Mouse (Mus musculus) gastrocnemius, adult 8-10 months (tissue): ENCODE results near the gene 1500011B03Rik. TPM values are rescaled to one million over a fixed set of nuclear protein-coding genes. Genes with fewer than 3 reads are reported as not detected.

Source experiments
- DNase-seq, 2 experiments: peaks; one replicate each; pipeline ENCODE4 v3.0.0; 2022; ENCODE audit warnings: low spot score in 2 of 2
- total RNA-seq, 4 experiments: library from RNA; stranded (reverse); gene quantifications; 2 replicates each; pipeline ENCODE4 v1.2.4; 2022

1500011B03Rik gene
- total RNA-seq, 4 experiments from 2014 or later, result 2.1 to 6.2 (median 3.1) TPM

DNA sequence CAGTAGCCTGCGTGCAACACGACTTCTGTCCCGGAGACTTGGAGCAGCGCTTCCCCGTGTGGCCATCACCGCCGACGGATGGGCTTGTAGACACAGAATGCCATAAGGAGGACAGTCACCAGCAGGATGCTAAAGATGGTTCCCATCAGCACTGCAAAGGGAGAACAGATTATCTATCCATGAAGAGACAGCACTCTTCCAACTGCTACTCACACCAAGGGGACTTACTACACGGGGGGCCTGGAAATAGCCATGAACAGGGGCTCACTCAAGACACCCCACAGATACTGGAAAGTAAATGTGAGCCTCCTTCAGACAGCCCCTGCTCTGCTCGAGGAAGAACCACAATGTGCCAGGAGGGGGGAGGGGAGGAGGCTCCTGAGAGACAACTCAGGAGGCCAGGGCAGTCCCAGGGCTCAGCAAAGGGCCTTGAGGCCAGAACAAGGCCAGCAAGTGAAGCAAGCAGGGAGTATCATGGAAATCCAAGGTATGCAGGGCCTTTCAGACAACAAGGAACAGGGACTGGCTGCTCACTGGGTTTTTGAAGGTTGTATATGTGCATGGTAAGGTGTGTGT lies 14.0 kb downstream of the 1500011B03Rik start:
- DNase-seq, result no peak

DNA sequence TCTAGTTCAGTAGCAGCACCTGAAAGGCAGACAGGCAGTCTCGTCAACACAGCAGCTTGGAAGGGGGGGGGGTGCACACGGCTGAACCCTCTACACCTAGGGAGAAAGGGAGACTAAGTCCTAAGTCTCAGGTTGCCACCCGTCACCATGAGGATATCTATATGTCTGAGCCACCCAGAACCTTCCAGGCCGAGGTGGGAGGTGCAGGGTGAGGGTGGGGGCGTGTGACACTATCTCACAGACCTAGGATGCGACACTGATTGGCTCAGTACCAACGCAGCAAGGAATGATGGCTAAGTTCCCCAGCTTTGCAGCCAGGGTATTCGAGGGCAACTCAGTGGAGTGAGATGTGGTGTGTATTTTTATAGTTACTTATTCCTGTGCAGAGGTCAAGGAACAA lies 14.9 kb downstream of the 1500011B03Rik start:
- no peak for DNase-seq

DNA sequence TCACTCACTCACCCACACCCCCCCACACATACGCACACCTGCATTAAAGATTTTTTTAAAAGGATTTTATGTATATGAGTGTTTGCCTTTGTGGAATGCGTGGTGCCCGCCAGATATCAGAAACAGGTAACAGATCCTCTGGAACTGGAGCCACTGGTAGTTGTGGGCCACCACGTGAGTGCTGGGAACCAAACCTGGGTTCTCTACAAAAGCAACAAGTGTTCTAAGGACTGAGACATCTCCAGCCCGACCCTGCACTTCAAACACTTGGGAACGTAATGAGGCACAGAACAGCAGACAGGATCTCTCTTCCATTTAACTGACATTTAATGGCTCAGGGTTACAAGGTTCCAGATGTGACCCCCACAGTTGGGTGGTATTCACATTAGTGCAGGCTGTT lies 15.4 kb downstream of the 1500011B03Rik start:
- DNase-seq, result no peak

DNA sequence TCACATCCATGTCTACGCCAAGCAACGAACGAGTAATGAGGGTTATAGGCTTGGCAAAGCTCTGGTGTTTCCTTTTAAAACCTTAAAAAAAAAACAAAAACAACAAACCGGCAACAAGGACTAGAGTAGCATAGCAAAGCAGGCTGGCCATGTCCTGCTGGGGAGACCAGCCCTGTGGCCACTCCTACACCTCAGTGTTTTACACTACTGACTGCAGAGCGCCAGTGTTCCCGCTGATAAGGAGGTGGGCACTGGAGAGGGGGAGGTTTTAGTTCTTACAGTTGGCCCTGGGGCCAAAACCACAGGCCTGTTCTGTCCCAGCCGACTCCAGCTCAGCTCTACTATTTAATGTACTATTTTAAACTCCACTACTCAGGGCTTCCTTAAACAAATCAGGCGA lies 15.8 kb downstream of the 1500011B03Rik start:
- no peak for DNase-seq

DNA sequence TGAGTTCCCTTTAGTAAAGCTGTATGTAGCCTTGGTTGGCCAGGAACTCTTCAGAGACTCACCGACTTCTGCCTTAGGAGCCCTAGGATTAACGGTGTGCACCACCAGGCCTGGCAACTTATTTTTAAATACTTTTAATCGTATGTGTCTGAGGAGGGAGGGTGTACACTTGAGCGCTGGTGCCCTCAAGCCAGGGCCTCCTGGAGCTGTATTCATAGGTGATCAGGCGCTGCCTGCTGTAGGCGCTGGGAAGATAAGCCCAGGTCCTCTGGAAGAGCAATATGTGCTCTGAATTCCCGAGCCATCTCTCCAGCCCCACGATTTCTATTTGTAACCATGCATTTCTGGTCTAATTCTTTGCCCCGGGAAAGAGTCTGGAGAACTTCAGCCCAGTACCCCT lies 16.2 kb downstream of the 1500011B03Rik start:
- no peak for DNase-seq

DNA sequence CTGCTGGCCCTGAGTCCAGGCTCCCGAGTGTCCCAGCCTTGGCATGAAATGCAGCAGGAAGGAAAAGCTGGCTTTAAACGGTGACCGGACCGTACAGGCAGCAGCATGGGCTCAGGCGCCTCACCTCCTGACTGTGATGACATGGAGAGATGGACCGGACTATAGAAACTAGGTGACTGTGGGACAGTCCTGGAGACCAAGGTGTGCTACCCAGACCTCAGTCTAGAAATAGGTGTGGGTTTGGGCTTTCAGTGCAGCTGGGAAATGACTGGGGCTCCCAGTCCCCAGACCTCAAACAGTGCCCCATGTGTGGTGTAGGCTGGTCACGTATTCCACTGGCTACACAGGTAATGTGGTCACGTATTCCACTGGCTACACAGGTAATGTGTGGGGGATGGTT lies 16.6 kb downstream of the 1500011B03Rik start:
- DNase-seq, result no peak

DNA sequence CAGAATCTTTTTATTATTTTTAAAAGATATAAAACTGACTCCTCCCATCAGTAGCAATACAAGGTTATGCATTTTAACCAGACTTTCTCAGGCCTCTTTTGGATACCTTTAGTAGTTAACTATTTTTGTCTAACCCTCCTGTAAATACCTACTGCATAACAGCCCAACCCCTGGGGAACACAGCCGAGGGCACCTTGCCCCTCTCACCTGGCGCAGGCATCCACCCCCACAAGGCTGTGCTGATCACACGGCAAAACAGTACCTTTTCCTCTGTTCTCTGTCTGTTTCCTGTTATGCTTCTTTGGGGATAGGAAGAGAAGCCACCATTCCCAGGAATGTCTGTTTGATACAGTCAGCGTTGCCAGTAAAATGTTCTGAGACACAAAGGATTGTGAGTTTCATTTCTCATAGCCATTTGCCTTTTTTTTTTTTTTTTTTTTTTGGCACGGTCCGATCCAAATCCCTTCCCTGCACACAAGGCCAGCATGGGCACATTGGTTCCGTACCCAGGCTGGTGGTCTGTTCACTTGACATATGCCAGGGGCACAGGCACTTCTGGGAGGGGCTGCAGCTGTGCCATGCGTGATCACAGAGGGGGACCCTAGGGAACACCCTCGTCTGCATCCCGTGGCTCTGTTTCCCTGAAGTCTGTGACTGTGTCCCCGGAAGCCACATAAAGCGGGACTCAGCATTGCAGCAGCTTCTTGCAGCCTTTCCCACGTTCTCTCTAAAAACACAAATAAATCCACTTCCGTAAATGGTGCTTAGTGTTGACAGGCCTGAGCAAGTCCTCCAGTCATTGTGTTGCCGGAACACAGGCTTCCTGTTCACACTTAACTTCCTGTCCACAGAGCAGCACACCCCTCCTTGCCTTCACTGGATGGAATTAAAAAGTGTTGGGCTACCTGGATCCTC lies 17.6 kb downstream of the 1500011B03Rik start:
- DNase-seq, result no peak

DNA sequence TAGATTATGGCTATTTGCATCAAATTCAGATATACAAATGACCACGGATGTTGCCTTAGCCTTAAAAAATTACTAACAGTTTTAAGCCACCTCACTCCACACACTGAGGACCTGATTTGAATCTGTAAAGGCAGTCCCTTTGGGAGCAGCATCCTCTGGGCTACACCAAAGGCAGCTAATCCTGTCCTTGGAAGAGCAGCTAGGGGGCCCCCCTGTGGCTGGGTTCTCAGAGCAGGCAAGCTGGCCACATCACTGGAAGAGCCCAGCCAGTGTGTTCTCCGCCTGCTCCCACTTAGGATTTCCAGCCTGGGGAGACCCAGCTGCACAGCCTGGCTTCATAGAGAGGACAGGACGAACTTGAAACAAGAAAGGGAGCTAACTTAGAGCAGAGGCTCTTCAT lies 18.3 kb downstream of the 1500011B03Rik start:
- DNase-seq, result no peak

DNA sequence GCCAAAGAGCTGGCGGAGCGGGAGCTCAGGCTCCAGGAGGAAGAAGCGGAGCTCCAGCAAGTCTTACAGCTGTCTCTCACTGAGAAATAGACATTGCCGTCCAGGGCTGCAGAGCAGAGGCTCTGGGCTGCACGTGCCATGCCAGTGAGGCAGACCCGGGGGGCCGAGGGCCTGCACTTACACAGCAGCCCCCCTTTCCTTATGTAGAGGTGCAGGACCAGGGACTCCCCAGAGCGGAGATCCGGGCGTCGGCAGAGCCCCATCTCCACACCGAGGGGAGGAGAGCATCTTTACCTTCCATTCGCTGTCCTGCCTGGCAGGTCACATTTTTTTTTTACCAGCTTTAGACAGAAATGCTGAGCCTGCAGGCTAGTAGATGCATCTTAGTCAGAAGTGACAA lies 18.9 kb downstream of the 1500011B03Rik start:
- DNase-seq, result no peak

DNA sequence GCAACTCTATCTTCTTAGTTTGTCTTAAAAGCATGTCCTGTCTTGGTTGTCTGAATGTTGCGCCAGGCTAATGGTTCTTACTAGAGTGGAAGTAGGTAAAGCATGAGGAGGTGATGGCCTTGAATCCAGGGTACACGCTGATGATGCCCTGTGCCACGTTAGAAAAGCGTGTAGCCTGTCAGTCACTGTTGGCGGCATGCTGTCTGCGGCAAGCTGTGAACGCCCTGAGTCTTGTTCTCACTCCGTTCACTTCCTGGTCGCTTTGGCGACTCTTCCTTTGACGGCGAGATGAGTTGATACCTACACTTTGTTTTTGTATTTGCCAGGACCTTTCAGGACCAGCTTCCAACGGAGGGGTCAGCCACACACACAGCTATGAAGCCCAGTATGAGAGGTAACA lies 20.0 kb downstream of the 1500011B03Rik start:
- no peak for DNase-seq

DNA sequence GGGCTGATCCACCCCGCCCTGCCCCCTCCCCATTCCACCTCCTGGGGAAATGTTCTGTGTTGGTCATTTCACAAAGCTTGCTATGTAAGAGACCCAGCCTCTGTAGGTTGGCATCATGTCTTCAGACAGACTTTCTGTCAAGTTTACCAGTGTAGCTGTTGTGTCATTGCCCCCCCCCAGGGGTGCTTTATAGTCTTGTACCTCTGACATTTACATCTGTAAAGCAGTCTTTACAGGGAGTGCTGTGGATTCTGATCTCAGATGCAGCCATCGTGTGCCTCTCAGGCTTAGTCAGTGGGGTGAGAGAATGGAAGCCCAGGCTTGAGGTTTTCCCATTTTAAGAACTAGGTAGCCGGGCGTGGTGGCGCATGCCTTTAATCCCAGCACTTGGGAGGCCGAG lies 21.4 kb downstream of the 1500011B03Rik start:
- no peak for DNase-seq

DNA sequence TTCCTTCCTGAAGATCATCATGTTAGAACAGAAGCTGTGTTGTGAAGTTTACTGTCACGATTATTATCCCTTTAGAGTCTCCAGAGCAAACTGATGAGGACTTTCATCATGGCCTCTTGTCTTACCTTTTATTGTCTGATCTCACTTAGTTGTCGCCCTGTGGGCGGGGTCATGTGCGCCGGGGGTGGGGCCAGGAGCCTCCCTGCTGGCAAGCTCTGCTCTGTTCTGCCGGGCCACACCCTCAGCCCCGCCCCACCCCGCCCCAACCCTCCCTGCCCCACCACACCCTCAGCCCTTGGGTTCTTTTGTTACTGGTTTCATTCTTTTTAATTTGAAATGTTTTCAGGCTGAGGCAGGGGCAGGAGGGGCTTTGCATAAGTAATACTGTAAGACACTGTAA lies 22.2 kb downstream of the 1500011B03Rik start:
- no peak for DNase-seq

DNA sequence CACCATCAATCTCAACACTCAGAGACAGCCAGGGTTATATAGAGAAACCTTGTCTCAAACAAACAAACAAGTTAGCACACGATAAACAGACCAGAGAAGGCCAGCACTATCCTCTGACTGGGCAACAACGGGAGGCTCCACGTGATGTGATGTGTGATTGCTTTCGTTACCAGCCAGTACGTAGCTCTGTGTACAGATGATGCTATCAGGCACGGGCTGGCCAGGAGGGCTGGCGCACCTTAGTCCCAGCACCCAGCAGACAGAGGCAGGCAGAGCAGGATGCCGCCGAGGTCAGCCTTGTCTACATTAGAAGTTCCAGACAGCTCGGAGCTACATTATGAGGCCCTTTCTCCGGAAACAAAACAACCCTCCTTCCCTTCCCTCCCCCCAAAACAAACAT lies 23.4 kb downstream of the 1500011B03Rik start:
- no peak for DNase-seq

DNA sequence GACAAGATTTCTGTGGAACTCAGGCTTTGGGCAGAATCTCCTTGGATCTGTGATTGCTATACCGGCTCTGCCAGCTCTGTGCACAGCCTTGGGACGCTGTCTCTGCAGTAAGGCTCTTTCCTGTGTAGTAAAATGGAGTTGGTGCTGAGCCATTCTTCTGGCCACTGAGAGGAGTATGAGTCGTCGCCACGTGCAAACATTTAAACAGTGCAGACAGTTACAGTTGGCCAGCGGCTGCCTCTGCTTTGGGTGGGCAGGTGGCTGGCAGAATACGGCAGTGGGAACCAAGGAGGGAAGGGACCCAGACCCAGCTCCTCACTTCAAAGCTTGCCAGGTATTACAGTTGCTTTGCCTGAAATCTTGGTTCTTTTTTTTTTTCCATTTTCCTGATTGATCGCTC lies 26.0 kb downstream of the 1500011B03Rik start:
- no peak for DNase-seq

DNA sequence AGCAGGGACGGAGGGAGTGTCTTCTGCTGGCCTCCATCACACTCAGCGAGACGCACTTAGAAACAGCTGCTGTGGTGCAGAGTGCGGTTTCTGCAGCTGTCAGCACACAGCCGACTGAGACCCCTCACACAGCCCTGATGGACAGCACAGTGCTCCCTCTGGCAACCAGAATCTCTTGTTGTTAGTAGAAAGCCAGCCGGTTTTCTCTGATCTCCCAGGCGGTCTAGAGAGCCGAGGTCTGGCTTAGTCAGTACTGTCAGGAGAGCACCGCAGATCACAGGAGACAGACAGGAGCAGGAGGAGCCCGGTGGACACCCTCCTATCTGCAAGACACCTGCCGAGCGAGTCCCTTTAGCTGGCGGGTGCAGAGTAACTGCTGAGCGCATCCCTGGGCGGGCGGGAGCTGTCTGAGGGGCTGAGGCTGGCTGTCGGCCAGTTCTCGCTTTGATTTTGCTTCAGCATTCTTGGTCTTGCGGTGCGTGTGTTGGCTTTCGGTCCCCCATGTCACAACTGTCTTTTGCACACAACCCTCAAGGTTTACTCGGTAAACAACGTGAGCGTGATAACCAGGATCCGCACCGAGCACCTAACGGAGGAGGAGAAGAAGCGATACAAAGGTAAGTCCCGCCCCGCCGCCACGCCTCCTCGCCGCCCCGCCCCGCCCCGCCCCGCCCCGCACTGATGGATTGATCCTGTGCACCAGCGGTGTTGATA lies 26.8 kb downstream of the 1500011B03Rik start:
- DNase-seq, result no peak

DNA sequence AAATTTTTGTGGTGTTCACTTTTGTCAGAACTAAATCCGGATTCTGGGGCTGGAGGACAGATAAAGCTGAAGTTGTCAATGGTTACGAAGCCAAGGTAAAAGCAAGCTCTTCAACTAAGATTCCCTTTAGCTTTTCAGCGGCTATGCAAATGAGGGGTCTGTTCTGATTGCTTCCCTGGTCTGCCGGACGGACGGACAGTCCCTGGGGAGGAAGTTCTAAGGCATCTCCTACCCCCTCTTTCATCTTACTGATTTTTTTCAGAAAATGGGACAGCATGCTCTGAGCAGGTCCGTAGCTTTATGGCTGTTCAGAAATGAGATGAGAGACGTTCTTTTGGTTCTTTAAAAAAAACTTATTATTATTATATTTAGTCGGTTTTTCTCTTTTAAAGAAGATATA lies 27.6 kb downstream of the 1500011B03Rik start:
- DNase-seq, result no peak

DNA sequence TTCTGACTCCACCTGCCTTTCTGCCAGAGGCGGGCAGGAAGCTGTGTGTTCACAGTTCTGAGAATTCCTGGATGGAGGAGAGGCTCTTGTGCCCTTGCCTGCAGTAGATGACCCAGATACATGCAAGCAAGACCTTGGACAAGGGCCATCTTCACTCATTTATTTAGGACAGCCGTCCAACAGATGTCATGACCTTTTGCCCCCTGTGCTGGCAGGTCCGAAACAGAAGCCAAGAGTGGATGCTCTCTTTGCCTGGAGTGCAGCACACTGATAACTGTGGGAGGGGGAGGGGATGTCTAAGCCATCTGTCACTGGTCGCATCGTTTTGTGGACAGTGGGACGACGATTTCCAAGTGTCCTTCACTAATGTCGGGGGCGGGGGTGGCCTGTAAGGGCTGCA lies 28.0 kb downstream of the 1500011B03Rik start:
- DNase-seq, result no peak

DNA sequence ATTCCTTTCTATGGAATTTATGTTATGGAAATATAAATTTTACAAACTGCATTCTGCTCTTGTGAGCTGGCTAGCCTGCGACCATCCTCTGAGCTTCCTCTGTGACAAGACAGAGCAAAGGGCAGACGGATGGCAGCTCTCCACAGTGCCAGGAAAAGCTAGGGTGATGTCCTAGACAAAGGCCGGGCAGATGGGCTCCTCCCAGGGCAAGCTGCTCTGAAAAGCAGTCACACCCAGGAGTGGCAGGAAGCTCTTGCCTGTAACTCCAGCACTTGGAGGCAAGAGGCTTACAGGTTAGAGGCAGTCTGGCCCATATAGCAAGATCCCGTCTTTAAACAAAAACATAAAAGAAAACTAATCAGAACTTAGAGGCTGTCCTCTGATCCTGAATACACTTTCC lies 28.7 kb downstream of the 1500011B03Rik start:
- no peak for DNase-seq

DNA sequence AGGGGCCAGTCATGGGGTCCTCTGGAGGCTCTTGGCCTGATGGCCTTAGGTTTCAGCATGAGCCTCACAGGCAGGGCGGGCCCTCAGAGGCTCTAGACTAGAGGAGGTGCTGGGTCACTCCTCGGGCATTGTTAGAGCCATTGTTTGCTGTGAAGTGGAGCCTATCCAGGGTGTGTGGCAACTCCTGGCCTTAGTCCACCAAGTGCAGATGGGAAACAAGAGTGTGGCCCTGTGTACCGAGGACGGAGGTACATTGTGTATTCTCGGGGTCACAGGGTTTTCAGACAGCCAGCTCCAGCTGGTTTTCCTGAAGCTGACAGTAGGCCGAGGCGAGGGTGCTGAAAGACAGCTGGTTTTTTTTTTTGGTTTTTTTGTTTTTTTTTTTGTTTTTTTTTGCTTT lies 30.0 kb downstream of the 1500011B03Rik start:
- DNase-seq, result no peak

DNA sequence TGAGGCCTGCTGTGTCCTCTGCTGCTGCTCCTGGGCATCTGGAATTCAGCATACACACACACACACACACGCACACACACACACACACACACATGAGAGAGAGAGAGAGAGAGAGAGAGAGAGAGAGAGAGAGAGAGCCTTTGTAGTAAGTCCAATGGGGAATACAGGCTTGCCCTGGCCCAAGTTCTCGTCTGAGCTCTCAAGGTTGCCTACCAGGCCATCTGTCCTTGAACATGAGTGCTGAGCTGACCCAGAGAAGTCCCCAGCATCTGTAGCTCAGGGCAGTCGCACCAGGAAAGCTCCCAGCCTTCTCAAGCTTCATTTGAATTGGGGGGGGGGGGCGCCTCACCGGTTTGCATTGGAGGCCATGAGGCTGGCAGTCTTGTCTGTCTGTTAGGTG lies 38.1 kb downstream of the 1500011B03Rik start:
- no peak for DNase-seq

DNA sequence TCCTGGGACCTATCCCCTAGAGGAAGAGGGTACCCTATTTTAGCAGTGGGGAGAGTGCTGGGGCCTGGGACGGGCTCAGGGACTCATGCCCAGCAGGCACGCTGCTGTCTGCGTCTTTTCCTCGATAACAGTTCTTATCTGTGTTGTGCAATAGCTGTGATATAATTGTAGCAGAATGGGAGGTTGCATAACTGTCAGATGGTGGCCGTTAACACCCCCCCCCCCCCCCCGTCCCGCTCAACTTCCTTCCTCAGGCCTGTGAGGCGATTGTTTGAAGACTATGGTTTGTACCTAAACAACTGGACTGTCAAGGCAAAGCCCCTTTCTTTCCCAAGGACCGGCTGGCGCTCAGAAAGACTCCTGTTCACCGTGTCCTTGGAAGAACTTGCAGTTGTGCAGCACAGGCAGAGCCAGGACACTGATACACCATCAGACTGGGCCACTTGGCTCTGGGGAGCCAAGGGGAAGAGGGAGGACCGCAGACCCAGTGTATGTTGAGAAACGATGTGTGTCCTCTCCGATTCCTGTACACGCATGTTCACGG lies 38.6 kb downstream of the 1500011B03Rik start:
- DNase-seq, result no peak
